Comparison of ENCODE assay signal across 8 mouse cellular contexts in genomic region chr10:76664156-76665115, GRCm38 (mm10). TPM values are rescaled to one million over a fixed set of nuclear protein-coding genes. Genes with fewer than 3 reads are reported as not detected.
A peak's percentile ranks its signal among the peaks of the same experiment; 100 is the strongest.
DNase-seq lines count a peak whose midpoint lies in the region; ATAC-seq and TF ChIP-seq lines count a peak whose summit lies in the region.

No protein-coding gene starts in this region.

- DNase-seq in hindbrain, postnatal 0 days (ENCODE audit: low spot score): peak; percentile 22
- DNase-seq in hindbrain, embryonic 11.5 days (ENCODE audit: low spot score): no peak
- DNase-seq in kidney, adult 18-20 months: peak; percentile 45
- DNase-seq in hindbrain, embryonic 10.5 days (ENCODE audit: low spot score): no peak
- no peak for DNase-seq in layer of hippocampus, postnatal 10 days (ENCODE audit: low spot score in 2 of 2)

- no peak overlapping the region for H3K27ac ChIP-seq in hindbrain, postnatal 0 days
- no peak overlapping the region for H3K27ac ChIP-seq in hindbrain, embryonic 11.5 days (ENCODE audit: low read depth, low read length)
- peak overlapping the region; percentile 45 for H3K27ac ChIP-seq in embryonic fibroblast, embryonic 13.5 days (ENCODE audit: insufficient read depth, low read length)
- no peak overlapping the region for H3K27ac ChIP-seq in hindbrain, embryonic 12.5 days
- H3K27ac ChIP-seq in hindbrain, embryonic 10.5 days: no peak overlapping the region

- no peak overlapping the region for H3ac ChIP-seq in myocyte (ENCODE audit: control insufficient read depth, insufficient read length)

- 76% methylated on average over 20 of the region's 20 CpGs for WGBS in hindbrain, postnatal 0 days
- WGBS in hindbrain, embryonic 11.5 days: 82% methylated on average over 20 of the region's 20 CpGs
- 83% methylated on average over 20 of the region's 20 CpGs for whole genome bisulfite sequencing in hindbrain, embryonic 12.5 days
- WGBS in hindbrain, embryonic 10.5 days: 83% methylated on average over 20 of the region's 20 CpGs

- H3K4me3 ChIP-seq in hindbrain, postnatal 0 days (ENCODE audit: low read length): no peak overlapping the region
- no peak overlapping the region for H3K4me3 ChIP-seq in hindbrain, embryonic 11.5 days (ENCODE audit: low read depth, low read length)
- H3K4me3 ChIP-seq in embryonic fibroblast, embryonic 13.5 days (ENCODE audit: insufficient read depth, low read length): no peak overlapping the region
- no peak overlapping the region for H3K4me3 ChIP-seq in myocyte
- H3K4me3 ChIP-seq in hindbrain, embryonic 12.5 days: no peak overlapping the region
- H3K4me3 ChIP-seq in hindbrain, embryonic 10.5 days: no peak overlapping the region

- no peak overlapping the region for H3K4me2 ChIP-seq in hindbrain, postnatal 0 days (ENCODE audit: low read depth, low read length)
- no peak overlapping the region for H3K4me2 ChIP-seq in hindbrain, embryonic 11.5 days (replicated peaks; ENCODE audit: low read depth, low read length)
- peak overlapping the region; percentile 31 for H3K4me2 ChIP-seq in myocyte (ENCODE audit: low read depth)
- H3K4me2 ChIP-seq in hindbrain, embryonic 12.5 days (replicated peaks): no peak overlapping the region

- no peak for TF ChIP-seq POLR2A in embryonic fibroblast, embryonic 13.5 days (IDR thresholded peaks at IDR 0.05; ENCODE audit: low read depth, low read length)
- no peak for TF ChIP-seq POLR2A in myocyte (IDR thresholded peaks at IDR 0.05; ENCODE audit: insufficient read length, low read depth)

- H3K4me1 ChIP-seq in hindbrain, postnatal 0 days (ENCODE audit: insufficient read depth, low read length): no peaks in the 10 kb centered on the region
- no peaks in the 10 kb centered on the region for H3K4me1 ChIP-seq in hindbrain, embryonic 11.5 days (replicated peaks; ENCODE audit: control insufficient read depth, insufficient read depth, low read length)
- H3K4me1 ChIP-seq in embryonic fibroblast, embryonic 13.5 days (ENCODE audit: control insufficient read depth, insufficient read depth, low read length): peaks cover 10% of the 10 kb centered on the region
- H3K4me1 ChIP-seq in hindbrain, embryonic 12.5 days: no peaks in the 10 kb centered on the region
- 0 out of 2 replicates have a peak, but pooled peaks cover 2% of the 10 kb centered on the region for H3K4me1 ChIP-seq in hindbrain, embryonic 10.5 days (replicated peaks)

- H3K9me3 ChIP-seq in hindbrain, postnatal 0 days (ENCODE audit: low read length): peaks cover 7% of the 10 kb centered on the region; the same call in 1 of the 2 replicates
- no peaks in the 10 kb centered on the region for H3K9me3 ChIP-seq in hindbrain, embryonic 11.5 days (ENCODE audit: control insufficient read depth, low read length)
- 0 out of 2 replicates have a peak, but pooled peaks cover 6% of the 10 kb centered on the region for H3K9me3 ChIP-seq in hindbrain, embryonic 12.5 days (replicated peaks)
- peaks cover 10% of the 10 kb centered on the region; the same call in 1 of the 2 replicates for H3K9me3 ChIP-seq in hindbrain, embryonic 10.5 days

- no peak for ATAC-seq in hindbrain, postnatal 0 days
- ATAC-seq in hindbrain, embryonic 11.5 days (ENCODE audit: low FRiP score): no peak
- no peak for ATAC-seq in hindbrain, embryonic 12.5 days (ENCODE audit: low FRiP score)

- no peak overlapping the region for H3K9ac ChIP-seq in hindbrain, postnatal 0 days (replicated peaks; ENCODE audit: low read length)
- H3K9ac ChIP-seq in hindbrain, embryonic 11.5 days (ENCODE audit: low read depth, low read length): no peak overlapping the region
- H3K9ac ChIP-seq in hindbrain, embryonic 12.5 days: no peak overlapping the region

- no peaks in the 10 kb centered on the region for H3K27me3 ChIP-seq in hindbrain, postnatal 0 days (ENCODE audit: insufficient read depth, low read length)
- no peaks in the 10 kb centered on the region for H3K27me3 ChIP-seq in hindbrain, embryonic 11.5 days (ENCODE audit: control insufficient read depth, insufficient read depth, low read length)
- H3K27me3 ChIP-seq in myocyte (ENCODE audit: control insufficient read depth, insufficient read depth, insufficient read length): no peaks in the 10 kb centered on the region
- no peaks in the 10 kb centered on the region for H3K27me3 ChIP-seq in hindbrain, embryonic 12.5 days
- no peaks in the 10 kb centered on the region for H3K27me3 ChIP-seq in hindbrain, embryonic 10.5 days (ENCODE audit: insufficient read depth, poor library complexity, severe bottlenecking)

- no peak for TF ChIP-seq CTCF in hindbrain, postnatal 0 days (IDR thresholded peaks at IDR 0.05; ENCODE audit: low read depth)
- no peak for TF ChIP-seq CTCF in embryonic fibroblast, embryonic 13.5 days (IDR thresholded peaks at IDR 0.05; ENCODE audit: borderline replicate concordance, insufficient read depth, low read length)

- no peaks in the 10 kb centered on the region for H3K36me3 ChIP-seq in hindbrain, postnatal 0 days (ENCODE audit: insufficient read depth, low read length)
- H3K36me3 ChIP-seq in hindbrain, embryonic 11.5 days (ENCODE audit: control insufficient read depth, insufficient read depth, low read length): no peaks in the 10 kb centered on the region
- H3K36me3 ChIP-seq in myocyte (ENCODE audit: control insufficient read depth, insufficient read depth): no peaks in the 10 kb centered on the region
- H3K36me3 ChIP-seq in hindbrain, embryonic 12.5 days: no peaks in the 10 kb centered on the region
- no peaks in the 10 kb centered on the region for H3K36me3 ChIP-seq in hindbrain, embryonic 10.5 days

- no peaks in the 10 kb centered on the region for H3K79me2 ChIP-seq in myocyte (ENCODE audit: control insufficient read depth, insufficient read depth)

TF ChIP-seq in myocyte, 11 proteins besides CTCF, POLR2A, EP300 and RAD21:
- TF ChIP-seq CEBPB (IDR thresholded peaks at IDR 0.05; ENCODE audit: insufficient read depth, poor library complexity, severe bottlenecking): peak; percentile 95
- TF ChIP-seq USF1 (IDR thresholded peaks at IDR 0.05; ENCODE audit: low read depth): no peak

RNA-seq across cellular contexts. Expression of gene Col6a2, which starts 41.0 kb away (rescaled TPM):
- 30.3 and 37.8 TPM in 2 replicates for total RNA-seq in hindbrain, postnatal 0 days (2014; rRNA removed)
- 20.3 and 22.2 TPM in 2 replicates for polyA plus RNA-seq in hindbrain, postnatal 0 days (2015; fragmentation: Nextera tagmentation; extraction: Ambion mirVana)
- polyA plus RNA-seq in hindbrain, embryonic 11.5 days (2014; fragmentation: Nextera tagmentation; extraction: Ambion mirVana): 12.6 and 13.3 TPM in 2 replicates
- 476 and 628 TPM in 2 replicates for polyA plus RNA-seq in embryonic fibroblast, embryonic 13.5 days (2011; ENCODE audit: insufficient read length, low read depth, missing spikeins)
- polyA plus RNA-seq in myocyte (2012; fragmentation: generic; extraction: Trizol): 63.3 TPM
- polyA plus RNA-seq in hindbrain, embryonic 12.5 days (2016; fragmentation: Nextera tagmentation; extraction: Ambion mirVana): 53.0 and 68.6 TPM in 2 replicates
- polyA plus RNA-seq in hindbrain, embryonic 10.5 days (2016; fragmentation: Nextera tagmentation; extraction: Ambion mirVana): 10.9 and 16.5 TPM in 2 replicates
- total RNA-seq in layer of hippocampus, postnatal 10 days (2021): 10 to 100 TPM; 15.6 to 17.8 TPM

Comparison
In these comparisons a context has a peak if more than half of its experiments do, and no peak if none do; other contexts are left out.
1. DNase-seq: peak in hindbrain, postnatal 0 days (single experiment) and kidney, adult 18-20 months (single experiment); none in hindbrain, embryonic 11.5 days (single experiment), hindbrain, embryonic 10.5 days (single experiment) and layer of hippocampus, postnatal 10 days (0 of 2).